Mouse (Mus musculus) thymus, postnatal 36 days (tissue): ENCODE data around the gene Gm17482.

Source experiments
- DNase-seq, 2 experiments: peaks; one replicate each; pipeline ENCODE4 v3.0.0; 2022; ENCODE audit warnings: mixed read lengths in 2 of 2

The Gm17482 gene

DNA sequence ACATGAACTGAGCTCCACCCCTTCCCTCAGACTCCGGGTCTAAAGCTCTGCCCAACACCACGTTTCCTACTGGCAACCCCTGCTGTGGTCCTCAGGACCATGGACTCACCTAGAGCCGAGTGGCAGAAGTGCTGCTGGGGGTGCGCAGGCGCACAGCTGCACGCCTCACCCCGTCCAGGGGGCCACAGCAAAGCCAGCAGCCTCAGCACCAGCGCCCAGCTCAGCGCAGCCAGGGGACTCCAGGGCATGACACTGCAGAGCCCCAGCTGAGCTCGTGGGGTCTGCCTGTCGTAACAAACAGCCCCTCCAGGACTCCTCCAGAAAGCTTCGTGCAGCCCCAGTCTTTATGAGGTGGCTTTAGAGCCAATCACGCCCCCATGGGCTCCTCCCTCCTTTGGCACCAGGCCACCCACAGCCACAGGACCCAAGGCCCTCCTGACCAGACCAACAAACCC lies 24.4 kb downstream of the Gm17482 start:
- DNase-seq: no peak

DNA sequence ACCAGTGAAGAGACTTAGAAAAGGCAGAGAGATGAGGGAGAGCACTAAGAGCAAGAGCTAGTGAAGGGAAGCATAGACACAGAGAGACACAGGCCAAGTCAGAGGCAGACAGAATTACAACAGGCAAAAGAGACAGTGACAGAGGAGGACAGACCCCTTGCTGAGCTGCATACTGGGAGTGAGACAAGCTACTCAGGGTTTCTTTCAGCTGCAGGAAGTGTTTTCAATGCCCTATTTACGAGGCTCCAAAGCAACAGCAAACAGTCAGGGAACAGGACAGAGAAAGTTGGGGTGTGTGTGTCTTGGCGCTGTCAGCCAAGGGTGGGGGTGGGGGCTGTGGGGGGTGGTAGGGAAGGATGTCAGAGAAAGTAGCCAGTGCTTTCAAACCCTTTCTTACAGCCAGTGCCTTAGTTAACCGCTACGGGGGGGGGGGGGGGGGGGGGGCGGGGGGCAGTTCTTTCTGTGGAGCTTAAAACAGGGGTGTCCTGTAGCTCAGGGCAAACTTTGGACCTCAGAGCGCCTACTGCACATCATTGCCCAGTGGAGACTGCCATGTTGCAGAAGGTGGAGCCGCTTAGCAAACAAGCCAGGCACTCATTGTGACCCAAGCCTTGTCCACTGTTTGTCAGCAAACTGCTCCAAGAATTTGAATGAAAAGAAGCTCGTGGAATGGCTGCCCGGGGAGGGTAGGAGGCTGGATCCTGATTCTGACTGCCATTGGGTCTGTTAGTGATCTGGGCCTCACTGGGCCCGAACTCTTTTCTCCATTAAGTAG lies 25.1 kb downstream of the Gm17482 start, which contains the start of gene Timp4:
TSS of gene Timp4 (minus strand) at position 107 of the 775 bp plus-strand sequence.
- no peak for DNase-seq

DNA sequence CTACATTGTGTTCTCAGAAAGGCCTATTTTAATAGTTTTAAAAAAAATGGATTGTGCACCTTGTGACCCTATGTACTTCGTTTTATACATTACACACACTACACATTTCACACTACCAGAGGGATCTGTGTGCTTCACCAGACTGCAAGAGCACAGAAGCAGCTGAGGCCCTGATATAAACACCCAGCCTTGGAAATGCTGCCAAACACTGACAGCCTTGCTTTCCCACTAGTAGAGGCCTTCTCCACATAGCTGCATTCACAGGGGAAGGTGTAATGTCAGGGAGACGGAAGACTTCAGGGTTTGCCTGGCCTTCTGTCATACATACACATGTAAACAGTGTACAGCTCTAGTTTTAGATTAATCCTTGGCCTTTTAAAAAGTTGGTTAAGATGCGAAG lies 28.0 kb downstream of the Gm17482 start:
- DNase-seq: no peak

DNA sequence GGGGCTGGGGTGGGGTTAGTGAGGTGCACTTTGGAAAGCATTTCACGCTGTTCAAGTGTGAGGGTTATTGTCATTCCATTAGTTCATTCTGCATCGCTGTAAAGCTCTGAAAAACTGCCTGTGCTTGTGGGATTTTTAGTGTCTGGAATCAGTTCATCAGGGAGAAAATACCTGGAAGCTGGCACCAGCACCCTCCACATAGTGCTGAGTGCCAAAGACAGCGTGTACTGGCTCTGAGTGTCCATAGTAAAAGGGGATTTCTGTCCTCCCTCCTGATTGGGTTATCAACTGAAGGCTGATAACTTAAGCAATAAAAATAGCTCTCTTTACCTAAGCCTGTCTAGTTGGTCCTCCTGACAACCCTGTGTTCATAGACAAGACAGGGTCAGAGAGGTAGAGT lies 33.4 kb downstream of the Gm17482 start:
- DNase-seq: no peak

DNA sequence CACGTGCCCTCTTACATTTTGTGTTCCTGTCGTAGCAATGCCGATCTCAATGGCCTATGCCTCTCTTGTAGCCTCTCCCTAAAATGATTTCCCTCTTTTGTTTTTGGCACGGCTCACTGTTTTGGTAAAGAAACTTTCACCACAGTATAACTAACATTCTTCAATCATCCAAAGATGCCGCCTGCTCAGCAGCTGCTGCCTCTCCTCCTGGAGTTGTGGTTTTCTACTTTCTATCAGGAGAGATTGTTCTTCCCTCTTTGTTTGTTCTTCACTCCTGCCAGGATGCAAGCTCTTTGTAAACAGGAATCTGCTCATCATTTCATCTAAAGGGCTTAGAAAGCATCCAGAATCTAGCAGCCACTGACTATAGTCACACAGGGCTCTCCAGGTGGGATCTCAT lies 39.6 kb downstream of the Gm17482 start:
- DNase-seq: no peak

DNA sequence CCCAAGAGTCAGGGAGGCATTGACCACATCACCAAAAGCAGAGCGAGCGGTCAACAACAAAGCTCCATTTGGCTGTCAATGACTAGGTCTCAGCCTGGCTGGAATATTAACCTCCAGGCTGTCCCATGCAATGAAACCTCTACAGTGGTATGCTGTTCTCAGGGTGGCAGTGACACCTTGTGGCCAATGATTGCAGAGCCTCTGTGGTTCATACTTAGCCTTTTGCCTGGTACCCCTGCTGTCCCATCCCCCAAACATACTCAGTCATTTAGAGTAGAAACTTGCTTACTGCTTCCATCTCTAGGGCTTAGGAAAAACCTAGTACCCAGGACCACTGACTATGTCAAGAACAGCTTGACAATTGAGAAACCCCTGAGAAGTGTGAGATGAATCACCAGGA lies 40.8 kb downstream of the Gm17482 start:
- DNase-seq: peak; percentile 16 to 22

DNA sequence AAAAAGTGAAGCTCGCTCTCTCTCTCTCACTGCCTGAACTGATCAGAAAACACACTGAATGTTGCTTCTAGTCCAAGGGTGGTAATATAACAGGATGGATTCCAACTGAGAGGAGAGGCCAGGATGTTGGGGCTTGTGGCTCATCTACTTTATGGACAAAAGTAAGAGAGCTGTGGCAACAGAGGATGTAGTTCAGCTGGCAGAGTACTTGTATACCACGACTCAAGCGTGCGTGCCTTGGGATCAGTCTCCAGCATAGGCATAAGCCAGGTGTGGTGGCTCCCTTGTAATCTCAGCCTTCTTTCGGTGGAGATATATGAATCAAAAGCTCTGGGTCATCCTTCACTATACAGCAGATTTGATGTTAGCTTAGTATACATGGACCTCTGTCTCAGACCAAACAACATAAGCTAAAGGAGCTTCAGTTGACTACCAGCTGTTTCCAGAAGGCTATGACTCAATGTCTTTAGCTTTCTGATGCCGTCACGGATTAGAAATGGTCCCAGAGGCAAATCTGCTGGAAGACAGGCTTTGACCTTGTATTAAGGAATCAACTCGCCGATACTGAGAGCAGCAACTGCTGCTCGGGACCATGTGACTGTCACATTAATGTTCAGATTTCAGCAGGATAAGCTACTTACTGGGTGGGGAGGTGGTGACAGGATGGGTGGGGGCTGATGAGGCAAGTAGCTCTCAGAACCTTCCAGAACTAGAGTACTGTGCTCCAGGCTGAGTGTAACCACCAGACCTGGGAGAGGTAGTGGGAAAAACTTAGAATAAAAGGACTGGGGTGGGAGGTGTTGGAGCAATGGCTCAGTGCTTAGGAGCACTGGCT lies 41.6 kb downstream of the Gm17482 start:
- DNase-seq: no peak

DNA sequence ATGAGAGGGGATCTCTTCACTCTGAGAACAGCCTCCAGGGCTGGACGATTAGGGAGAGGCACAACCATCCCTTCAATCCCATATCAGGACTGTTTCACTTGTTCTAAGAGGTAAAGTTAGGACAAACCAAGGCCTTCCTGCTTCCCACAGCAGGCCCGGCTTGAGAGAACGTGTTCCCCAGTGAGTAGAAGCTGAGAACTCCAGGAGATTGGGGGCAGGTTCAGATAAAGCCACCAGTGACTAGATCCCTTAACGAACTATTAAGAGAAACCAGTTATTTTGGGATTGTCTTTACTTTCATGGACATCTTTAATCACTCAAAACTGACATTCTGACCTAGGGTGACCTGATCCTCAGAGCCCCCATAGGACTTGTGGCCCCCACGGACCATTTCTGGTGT lies 42.4 kb downstream of the Gm17482 start:
- no peak for DNase-seq

DNA sequence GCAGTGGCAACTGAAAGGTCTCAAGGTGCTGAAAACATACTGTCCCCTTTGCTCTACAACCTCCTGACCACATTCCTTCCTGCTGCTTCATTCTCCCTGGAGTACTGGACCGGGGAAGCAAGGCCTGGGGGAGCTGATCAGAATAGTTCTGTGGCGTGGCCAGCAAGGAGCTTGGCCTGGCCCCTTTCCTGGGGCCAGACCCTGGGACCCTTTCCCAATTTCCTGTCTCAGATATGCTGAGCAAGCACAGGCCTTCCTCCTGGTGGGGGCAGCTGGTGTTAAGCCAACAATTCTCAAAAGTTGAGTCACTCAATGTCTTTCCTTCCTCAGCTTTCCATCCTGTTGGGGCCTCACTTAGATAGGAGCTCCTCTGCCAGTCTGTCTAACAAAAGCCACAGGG lies 42.9 kb downstream of the Gm17482 start:
- DNase-seq: no peak

DNA sequence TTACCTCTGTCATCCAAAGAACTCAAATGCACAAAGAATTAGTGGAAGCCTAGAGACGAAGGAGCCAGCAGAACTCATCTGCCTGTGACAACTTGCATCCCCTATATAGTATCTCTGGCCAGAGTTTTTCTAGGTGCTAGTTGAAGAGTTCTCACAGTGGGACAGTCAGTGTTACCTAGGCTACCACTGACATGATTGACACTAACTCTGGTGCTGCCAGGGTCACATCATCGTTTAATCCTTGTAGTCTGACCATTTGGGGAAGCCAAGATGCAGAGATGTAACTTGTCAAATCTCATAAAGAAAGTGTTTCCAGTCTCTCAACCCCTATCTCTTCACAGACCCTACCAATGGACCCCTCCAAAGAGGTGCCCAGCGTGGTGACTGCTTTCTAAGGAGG lies 44.2 kb downstream of the Gm17482 start:
- no peak for DNase-seq

DNA sequence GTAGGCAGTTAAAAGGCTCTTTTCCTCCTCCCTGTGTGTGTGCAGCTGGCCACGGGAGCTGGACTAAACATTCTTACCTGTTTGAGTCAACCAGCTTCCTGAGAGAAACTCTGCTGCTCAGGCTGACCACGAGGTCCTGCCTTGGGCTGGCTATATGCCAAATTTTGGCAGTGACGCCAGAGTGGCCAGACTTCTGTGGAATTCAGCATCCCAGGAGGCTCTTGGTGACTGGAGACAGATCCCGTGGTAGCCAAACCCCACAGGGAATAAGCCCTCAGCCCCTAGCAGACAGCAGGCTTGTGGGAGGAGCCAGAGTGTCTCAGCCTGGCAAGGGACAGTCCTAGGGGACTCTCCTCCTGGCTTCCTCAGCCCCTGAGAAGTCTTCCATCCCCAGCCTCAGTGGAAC lies 44.7 kb downstream of the Gm17482 start:
- DNase-seq: no peak

DNA sequence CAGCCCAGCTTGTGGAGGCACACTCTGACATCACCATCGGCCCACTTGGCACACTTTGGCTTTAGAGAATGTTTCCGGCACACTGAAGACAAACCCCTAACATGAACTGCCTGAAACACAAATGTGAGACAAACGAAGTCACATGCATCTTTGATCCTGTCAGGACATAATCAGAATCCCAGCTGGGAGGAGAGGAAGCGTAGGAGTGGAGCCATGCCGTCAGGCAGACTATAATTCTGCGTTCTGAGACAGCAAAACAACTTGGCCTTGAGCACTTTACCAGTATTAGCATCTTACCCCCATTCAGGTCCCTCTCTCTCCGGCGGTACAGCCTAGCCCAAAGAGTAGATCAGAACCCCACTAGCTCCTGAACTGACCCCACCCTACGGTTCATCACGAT lies 46.2 kb downstream of the Gm17482 start:
- no peak for DNase-seq

DNA sequence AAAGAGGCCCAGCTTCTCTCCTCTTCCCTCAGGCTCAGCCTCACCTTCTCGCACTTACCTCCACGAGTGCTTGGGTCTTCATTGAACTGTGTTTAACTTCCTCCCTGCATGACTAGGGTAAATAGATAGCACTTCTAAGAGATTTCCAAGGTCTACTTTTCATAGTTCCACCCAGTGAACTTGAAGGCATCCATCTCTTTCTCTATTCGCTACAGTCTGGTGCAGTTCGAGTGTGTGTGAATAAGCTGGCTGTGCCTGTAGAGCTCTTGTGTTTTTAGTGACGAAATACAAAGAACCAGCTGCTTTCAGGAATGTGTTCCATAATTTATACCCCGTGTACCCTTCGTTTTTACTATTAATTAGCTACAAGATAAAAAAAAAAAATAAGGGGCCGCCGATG lies 47.6 kb downstream of the Gm17482 start:
- no peak for DNase-seq

DNA sequence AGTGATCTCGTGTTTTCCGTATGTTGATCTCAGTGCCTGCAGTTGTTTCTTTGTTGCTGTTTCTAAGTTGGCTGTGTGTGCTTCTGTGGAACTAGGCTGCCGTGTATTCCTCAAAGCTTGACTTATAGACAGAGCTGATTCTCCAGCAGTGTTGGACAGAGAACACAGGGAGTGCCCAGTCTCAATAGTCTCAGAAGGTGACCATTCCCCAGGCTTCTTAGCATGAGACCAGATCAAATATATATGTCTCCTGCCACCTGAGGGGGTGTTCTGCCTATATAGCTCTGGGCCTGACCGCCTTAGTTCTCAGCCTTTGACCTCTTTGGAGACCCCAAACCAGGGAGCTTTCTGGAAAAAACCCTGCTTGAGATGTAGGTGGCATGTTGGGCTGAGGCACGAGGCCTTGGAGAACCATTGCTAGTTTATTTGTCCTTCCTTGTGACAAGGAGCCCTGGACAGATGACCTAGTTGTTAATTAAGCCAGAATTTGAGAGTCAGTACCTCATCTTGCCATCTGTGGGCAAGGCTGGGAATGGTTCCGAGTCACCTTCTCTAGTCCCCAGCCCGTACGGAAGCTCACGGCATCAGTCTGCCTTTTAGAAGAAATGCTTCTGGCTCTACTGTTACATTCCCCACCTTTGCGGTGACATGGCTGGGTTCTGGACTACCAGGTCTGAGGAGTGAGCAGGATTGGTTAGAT lies 48.1 kb downstream of the Gm17482 start:
- DNase-seq: no peak

DNA sequence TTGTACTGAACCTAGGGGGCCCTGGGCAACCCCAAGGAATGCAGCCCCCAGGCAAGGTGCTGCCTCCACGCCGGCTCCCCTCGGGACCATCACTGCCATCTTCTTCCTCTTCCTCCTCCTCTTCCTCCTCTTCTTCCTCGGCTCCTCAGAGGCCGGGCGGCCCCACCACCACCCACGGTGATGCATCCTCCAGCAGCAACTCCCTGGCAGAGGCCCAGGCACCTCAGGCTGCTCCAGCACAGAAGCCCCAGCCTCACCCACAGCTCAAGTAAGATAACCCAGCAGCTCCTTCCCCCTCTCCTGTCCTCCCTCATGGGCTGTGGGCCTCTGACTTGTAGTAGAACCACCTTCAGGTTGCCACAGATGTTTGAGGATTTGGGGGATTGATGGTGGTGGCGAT lies 50.9 kb downstream of the Gm17482 start:
- no peak for DNase-seq

DNA sequence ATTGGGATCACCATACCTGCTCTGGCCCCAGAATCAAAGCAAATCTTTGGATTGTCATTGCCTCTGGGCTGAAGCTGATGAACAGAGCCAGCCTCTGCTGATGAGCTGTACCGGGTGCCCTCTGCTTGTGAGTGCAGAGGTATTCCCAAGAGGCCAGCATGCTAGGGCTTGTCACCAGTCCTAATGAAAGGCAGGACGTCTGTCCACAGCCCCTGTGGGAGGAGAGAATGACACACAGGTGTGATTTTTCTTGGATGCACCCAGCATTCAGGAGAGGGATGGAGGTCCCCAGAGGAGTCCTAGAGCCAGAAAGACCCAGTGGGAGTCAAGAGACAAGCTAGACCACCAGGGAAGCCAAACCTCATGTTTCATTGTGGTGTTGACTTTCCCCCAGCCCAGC lies 52.5 kb downstream of the Gm17482 start:
- DNase-seq: no peak

DNA sequence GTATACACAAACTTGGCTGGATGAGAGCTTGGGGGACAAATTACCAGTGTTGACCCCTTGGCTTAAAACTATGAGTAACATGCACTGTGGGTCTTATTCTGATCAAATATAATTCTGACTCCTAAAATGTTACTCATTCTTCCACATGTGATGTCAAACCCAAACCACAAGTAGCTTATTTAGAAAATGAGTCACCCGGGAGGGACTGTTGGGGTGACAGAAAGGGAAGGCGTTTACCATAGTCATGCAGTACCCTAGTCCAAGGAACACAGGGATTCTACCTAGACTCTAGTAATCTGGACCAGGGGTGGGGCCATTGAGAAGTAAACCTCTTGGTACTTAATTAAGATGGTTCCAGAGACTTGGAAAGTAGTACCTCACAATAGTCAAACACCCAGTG lies 57.0 kb downstream of the Gm17482 start:
- DNase-seq: no peak

DNA sequence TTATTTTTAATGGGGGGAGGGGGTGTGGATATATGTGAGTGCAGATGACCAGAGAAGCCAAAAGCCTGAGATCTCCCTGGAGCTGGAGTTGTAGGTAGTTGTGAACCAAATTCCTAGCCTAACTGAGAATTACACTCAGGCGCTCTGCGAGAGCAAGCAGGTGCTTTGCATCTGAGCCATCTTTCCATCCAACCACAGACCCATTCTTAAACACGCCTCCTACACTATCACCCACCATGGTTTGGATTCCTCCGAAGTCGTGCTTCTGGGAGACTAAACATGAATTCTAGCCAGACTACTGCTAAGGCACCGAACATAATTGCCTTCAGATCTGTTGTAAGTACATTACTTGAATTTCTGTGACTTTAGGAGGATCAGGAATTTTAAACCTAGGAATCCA lies 59.3 kb downstream of the Gm17482 start:
- no peak for DNase-seq

DNA sequence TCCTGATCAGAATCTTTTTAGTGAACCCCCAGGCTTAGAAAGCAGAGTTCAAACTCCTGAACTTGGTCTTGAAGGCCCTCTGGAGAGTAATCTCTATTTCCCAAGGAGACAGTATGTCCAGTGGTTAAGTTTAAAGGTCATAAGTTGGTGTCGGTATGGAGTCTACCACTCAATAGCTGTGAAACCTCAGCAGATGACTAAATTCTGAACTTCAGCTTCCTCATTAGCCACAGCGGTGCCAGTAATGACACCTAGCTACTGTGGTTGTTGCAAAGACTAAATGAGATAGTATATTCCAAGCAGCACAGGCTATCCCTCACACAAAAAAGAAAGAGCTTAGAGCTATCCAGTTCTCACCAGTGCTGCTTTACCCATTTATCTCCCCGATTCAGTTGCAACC lies 61.1 kb downstream of the Gm17482 start:
- no peak for DNase-seq

DNA sequence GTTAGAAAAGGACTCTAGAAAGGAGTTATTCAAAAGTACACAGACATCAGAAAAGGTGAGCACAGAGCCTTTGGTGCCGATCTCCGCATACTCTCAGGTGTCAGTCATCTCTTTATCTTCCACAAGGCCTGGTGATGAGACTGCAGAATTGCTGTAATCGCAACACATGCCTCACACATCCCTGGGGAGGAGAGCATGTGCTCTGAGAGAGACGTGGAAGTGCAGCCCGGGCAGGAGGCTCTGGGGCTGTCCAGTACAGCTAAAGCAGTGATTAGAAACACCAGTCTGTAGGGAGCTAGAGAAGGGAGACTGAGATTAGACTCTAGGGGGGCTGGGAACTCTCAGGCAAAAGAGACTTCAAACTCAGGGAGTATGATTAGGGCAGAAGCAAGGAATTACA lies 63.4 kb downstream of the Gm17482 start:
- DNase-seq: no peak

DNA sequence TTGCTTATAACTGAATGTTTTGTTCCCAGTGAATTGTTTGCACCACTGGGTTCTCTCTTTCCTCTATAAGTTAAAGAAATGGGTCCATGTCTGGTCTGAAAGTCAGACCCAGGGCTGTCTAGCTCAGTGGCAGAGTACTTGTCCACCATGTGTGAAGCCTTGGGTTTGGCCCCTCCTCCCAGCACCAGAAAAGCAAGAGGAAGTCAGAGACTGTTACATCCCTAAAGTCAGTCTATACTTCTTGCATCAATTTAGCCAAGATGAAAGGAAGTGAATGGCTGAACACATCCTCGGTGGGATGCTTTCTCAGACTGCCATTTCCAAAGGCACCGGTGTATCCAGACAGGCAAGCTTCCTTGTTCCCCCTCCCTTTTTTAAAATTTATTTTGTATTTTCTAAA lies 63.9 kb downstream of the Gm17482 start:
- DNase-seq: no peak

DNA sequence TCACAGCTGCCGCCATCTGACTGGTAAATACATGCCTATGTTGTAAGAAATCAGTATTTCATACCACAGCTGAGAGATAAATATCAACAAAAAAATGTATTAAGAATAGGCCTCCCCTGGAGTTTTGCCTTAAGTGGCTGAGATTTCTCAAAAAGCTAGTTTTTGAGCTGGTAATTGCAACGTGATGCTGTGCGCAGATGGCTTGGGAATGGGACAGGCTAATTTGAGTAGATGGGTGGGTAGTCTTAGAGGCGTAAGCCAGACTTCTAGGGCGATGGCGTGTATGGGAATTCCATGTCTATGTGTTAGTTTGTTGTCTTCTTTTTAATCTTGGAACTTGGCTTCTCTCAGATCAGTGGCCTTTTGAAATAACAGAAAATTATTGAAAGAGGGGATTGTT lies 64.7 kb downstream of the Gm17482 start:
- no peak for DNase-seq

DNA sequence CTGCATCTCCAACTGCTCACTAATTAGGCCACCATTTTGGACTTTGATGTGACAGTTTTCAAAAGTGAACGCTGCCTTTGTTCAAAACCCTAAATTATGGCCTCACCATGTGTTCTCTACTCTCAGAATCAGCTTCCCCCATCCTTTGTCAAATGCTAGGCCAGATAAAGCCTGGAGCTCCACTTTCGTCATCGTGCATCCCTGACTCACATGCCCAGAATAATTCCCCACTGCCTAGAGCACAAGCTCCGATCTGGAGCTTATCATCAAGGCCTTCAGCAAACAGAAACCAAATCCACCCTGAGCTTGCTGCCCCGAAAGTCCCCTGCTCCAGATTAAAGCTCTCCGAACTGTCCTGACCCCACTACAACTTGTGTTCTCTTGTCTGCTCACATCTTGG lies 65.5 kb downstream of the Gm17482 start:
- no peak for DNase-seq

DNA sequence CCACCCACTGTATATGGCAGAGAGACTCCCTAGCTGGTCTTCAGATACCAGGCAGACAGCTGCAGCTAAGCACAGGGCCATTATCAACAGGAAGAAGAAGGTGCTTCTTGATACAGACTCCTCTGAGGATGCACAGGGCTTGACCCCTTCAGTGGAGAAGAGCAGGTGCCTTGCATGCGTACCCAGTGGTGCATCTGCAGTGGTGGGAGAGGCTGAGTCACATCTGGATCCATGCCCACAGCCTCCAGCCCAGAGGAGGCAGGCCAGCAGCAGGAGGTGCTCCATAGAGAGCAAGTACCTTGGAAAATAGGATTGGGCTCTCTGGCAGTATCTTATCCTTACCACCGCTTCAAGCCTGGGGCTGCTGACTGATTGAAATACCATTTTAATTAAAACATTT lies 66.7 kb downstream of the Gm17482 start:
- DNase-seq: no peak
